In genomic region chr3:136168071-136168470, GRCm38 (mm10) we compare ENCODE assay signal across 25 mouse cellular contexts.
DNase-seq lines count a peak whose midpoint lies in the region; ATAC-seq lines count a peak whose summit lies in the region.
"Had no signal": no experiment of that assay in that cellular context is flagged by ENCODE, and none has a peak within 500 bp of the region (broad histone marks: within the 10 kb centered on the region; RNA-seq: fewer than 3 reads in every experiment).

No protein-coding gene starts in this region.

- no peak for ATAC-seq in hindbrain, embryonic 12.5 days (ENCODE audit: low FRiP score)
- ATAC-seq: activated CD4-positive, CD25-positive, alpha-beta regulatory T cell, adult 4 months; CD4-positive, CD25-positive, alpha-beta regulatory T cell, adult 4 months; forebrain, embryonic 15.5 days; intestine, embryonic 15.5 days; Patski had no signal

- H3K36me3 ChIP-seq in hindbrain, embryonic 10.5 days, result no peaks in the 10 kb centered on the region
- no peaks in the 10 kb centered on the region for H3K36me3 ChIP-seq in hindbrain, embryonic 12.5 days
- H3K36me3 ChIP-seq: embryonic facial prominence, embryonic 12.5 days; forebrain, embryonic 15.5 days; G1E; heart, embryonic 10.5 days; intestine, embryonic 15.5 days had no signal

- H3K9ac ChIP-seq in hindbrain, embryonic 12.5 days, result no peak overlapping the region
- H3K9ac ChIP-seq: embryonic facial prominence, embryonic 12.5 days; forebrain, embryonic 15.5 days; hindbrain, embryonic 14.5 days; intestine, embryonic 15.5 days had no signal

- no peaks in the 10 kb centered on the region for H3K27me3 ChIP-seq in hindbrain, embryonic 10.5 days (ENCODE audit: insufficient read depth, poor library complexity, severe bottlenecking)
- no peaks in the 10 kb centered on the region for H3K27me3 ChIP-seq in hindbrain, embryonic 12.5 days
- H3K27me3 ChIP-seq: embryonic facial prominence, embryonic 12.5 days; forebrain, embryonic 15.5 days; intestine, embryonic 15.5 days; Patski had no signal

- 31% methylated on average over 4 of the region's 4 CpGs for WGBS in hindbrain, embryonic 10.5 days
- 24% methylated on average over 4 of the region's 4 CpGs for WGBS in hindbrain, embryonic 12.5 days

- peaks cover 4% of the 10 kb centered on the region; the same call in 1 of the 2 replicates for H3K4me1 ChIP-seq in hindbrain, embryonic 10.5 days (replicated peaks)
- H3K4me1 ChIP-seq in hindbrain, embryonic 12.5 days, result peaks cover 4% of the 10 kb centered on the region; the same call in 1 of the 2 replicates
- H3K4me1 ChIP-seq: embryonic facial prominence, embryonic 12.5 days; forebrain, embryonic 15.5 days; heart, embryonic 10.5 days; intestine, embryonic 15.5 days had no signal

- H3K27ac ChIP-seq in hindbrain, embryonic 10.5 days, result no peak overlapping the region
- no peak overlapping the region for H3K27ac ChIP-seq in hindbrain, embryonic 12.5 days
- H3K27ac ChIP-seq: embryonic facial prominence, embryonic 12.5 days; forebrain, embryonic 15.5 days; heart, embryonic 10.5 days; hindbrain, embryonic 14.5 days; intestine, embryonic 15.5 days had no signal

- H3K4me3 ChIP-seq in hindbrain, embryonic 10.5 days, result no peak overlapping the region
- no peak overlapping the region for H3K4me3 ChIP-seq in hindbrain, embryonic 12.5 days
- H3K4me3 ChIP-seq: embryonic facial prominence, embryonic 12.5 days; forebrain, embryonic 15.5 days; heart, embryonic 10.5 days; intestine, embryonic 15.5 days had no signal

- no peak overlapping the region for H3K4me2 ChIP-seq in hindbrain, embryonic 12.5 days (replicated peaks)
- H3K4me2 ChIP-seq: embryonic facial prominence, embryonic 12.5 days; forebrain, embryonic 15.5 days; hindbrain, embryonic 14.5 days; intestine, embryonic 15.5 days had no signal

- DNase-seq in hindbrain, embryonic 10.5 days (ENCODE audit: low spot score), result peak; percentile 3
- DNase-seq in 3T3-L1 (ENCODE audit: low read depth, low spot score), result peak; percentile 84
- DNase-seq in Muller cell, postnatal 12 days (ENCODE audit: inconsistent ontology term), result peak; percentile 66
- peak; percentile 28 for DNase-seq in embryo, embryonic 10.5 days (ENCODE audit: low spot score)
- no peak for DNase-seq in cerebellum, adult 8-10 months
- no peak for DNase-seq in natural killer cell, adult 2 months (ENCODE audit: low spot score in 2 of 2)
- no peak for DNase-seq in frontal cortex, postnatal 25 days (ENCODE audit: low spot score in 2 of 2)
- DNase-seq: adrenal gland, postnatal 14 days; B cell, adult 2 months; cerebellum, adult 2 months; cerebellum, postnatal 14 days; gastrocnemius, postnatal 10 days; heart, adult 18-20 months; heart, postnatal 10 days; heart, postnatal 4 days had no signal

- no peaks in the 10 kb centered on the region for H3K9me3 ChIP-seq in hindbrain, embryonic 10.5 days
- H3K9me3 ChIP-seq in hindbrain, embryonic 12.5 days (replicated peaks), result no peaks in the 10 kb centered on the region
- H3K9me3 ChIP-seq: embryonic facial prominence, embryonic 12.5 days; forebrain, embryonic 15.5 days; G1E; heart, embryonic 10.5 days; intestine, embryonic 15.5 days had no signal

Comparison
In these comparisons a context has a peak if more than half of its experiments do, and no peak if none do; other contexts are left out.
1. DNase-seq: peak in hindbrain, embryonic 10.5 days (single experiment), 3T3-L1 (single experiment), Muller cell, postnatal 12 days (single experiment) and embryo, embryonic 10.5 days (single experiment); none in cerebellum, adult 8-10 months (single experiment), natural killer cell, adult 2 months (0 of 2) and frontal cortex, postnatal 25 days (0 of 2).